Mouse (Mus musculus) urinary bladder, adult 18-20 months (tissue): Measurements from ENCODE around the gene Ces2c.
A peak's percentile ranks its signal among the peaks of the same experiment; 100 is the strongest.
"Not testable (repeated sequence)": the region's sequence is repeated elsewhere in the genome, so short reads cannot be mapped to it uniquely, and the experiment has no call there.

Source experiments
- DNase-seq, 2 experiments: peaks; one replicate each; pipeline ENCODE4 v3.0.0; 2022; ENCODE audit warnings: low spot score in 2 of 2, mixed read lengths in 2 of 2

Gene Ces2c

GRCm38 (mm10) chr8:104846831-104847230 lies at the start of gene Ces2c:
TSS of gene Ces2c (plus strand) at chr8:104847068.
- no peak for DNase-seq

- DNase-seq, result no peak
These were observed 47.5 kb upstream of the Ces2c start for GRCm38 (mm10) chr8:104799385-104799784.

- DNase-seq, result no peak
These were observed 40.7 kb upstream of the Ces2c start for GRCm38 (mm10) chr8:104806127-104806526.

- DNase-seq, result no peak
These were observed 38.1 kb upstream of the Ces2c start for GRCm38 (mm10) chr8:104808542-104809413.

- no peak for DNase-seq
These were observed 37.4 kb upstream of the Ces2c start for GRCm38 (mm10) chr8:104809436-104809835.

GRCm38 (mm10) chr8:104826912-104827311 lies 20.0 kb upstream of the Ces2c start:
- no peak for DNase-seq

- DNase-seq, result no peak
These were observed 18.6 kb upstream of the Ces2c start for GRCm38 (mm10) chr8:104828221-104828620.

- peak; percentile 13 to 24 for DNase-seq
These were observed 15.4 kb upstream of the Ces2c start, which contains the start of gene Ces2b for GRCm38 (mm10) chr8:104831440-104831839. TSS of gene Ces2b (plus strand) at chr8:104831572.

GRCm38 (mm10) chr8:104841360-104842078 lies 5.3 kb upstream of the Ces2c start:
- no peak for DNase-seq

- DNase-seq, result no peak
These were observed 1.0 kb downstream of the Ces2c start for GRCm38 (mm10) chr8:104847741-104848462.

GRCm38 (mm10) chr8:104866844-104867531 lies 20.1 kb downstream of the Ces2c start:
- not testable (repeated sequence) for DNase-seq

- not testable (repeated sequence) for DNase-seq
These were observed 22.0 kb downstream of the Ces2c start for GRCm38 (mm10) chr8:104868876-104869275.

GRCm38 (mm10) chr8:104886223-104886926 lies 39.5 kb downstream of the Ces2c start:
- DNase-seq, result not testable (repeated sequence)

- DNase-seq, result no peak
These were observed 54.9 kb downstream of the Ces2c start for GRCm38 (mm10) chr8:104901746-104902145.
